Mouse (Mus musculus) neutrophil, adult 65 days (primary cell): ENCODE data around the gene Dtwd1. TPM values are rescaled to one million over a fixed set of nuclear protein-coding genes. Genes with fewer than 3 reads are reported as not detected.

Source experiments
- total RNA-seq: library from RNA; stranded (reverse); gene quantifications from 2 replicates; pipeline ENCODE4 v1.2.4, GENCODE M21; 2023

Gene Dtwd1
- total RNA-seq: 1.8 and 2.1 TPM in 2 replicates

DNA sequence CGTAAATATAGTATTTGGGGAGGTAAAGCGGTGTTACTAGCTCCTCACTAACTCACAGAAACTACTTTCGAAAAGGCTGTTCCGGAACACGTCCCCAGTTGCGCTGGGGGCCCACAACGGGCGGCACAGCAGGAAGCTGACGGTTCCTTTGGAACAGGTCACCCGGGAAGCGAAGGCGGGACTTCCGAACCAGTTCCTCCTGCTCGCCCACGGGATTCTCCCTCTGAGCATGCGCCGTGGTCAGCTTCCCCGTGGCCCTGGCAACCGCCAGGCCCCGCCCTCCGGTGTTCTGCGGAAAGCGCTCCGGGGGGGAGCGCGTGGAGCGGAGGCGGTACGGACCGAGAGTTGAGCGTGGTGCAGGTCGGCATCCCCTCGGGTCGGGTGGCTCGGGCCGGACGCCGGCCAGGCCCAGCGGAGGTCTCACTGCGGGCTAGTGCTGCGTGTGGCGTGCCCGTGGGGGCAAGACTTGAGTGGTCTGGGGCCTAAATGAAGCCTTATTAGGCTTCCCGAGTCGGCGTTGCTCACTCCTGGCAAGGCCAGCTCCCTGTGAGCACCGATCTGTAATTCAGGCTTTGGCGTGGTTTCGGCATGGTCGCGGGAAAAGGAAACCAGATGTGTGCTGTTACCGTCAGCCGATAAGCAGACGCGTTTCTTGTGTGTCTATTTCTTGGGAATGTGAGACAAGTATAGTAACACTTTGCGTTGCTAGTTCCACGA lies at the start of gene Dtwd1, which contains the start of gene Fam227b:
Dtwd1 (plus strand) TSS at position 287 of the 717 bp plus-strand sequence.
Fam227b (minus strand) TSS at position 150 of the 717 bp plus-strand sequence.

GRCm38 (mm10) chr2:126214800-126215199 lies 62.9 kb downstream of the Dtwd1 start, which contains the start of gene Gm17555:
Gene Gm17555 (plus strand): TSS chr2:126215100.

Other genes with a start within 250 kb of the Dtwd1 start
- not detected in 2 replicates for gene Fgf7, start 117.5 kb upstream of the Dtwd1 start, total RNA-seq
- gene Fam227b, start 137 bp upstream of the Dtwd1 start, total RNA-seq: not detected in 2 replicates
- not detected in 2 replicates for gene Gm17555, start 63.0 kb downstream of the Dtwd1 start, total RNA-seq